Mouse (Mus musculus): ENCODE results near the gene H2-Q7. TPM values are rescaled to one million over a fixed set of nuclear protein-coding genes. Genes with fewer than 3 reads are reported as not detected.
"Not testable (repeated sequence)": the region's sequence is repeated elsewhere in the genome, so short reads cannot be mapped to it uniquely, and the experiment has no call there.

H2-Q7 gene
- total RNA-seq, 4 experiments from 2014 or later: 0.94 to 1.6 (median 1.2) TPM

- peak in 1 of 2 experiments; percentile 1 for DNase-seq (ENCODE audit: low spot score in 2 of 2)
Observed at GRCm38 (mm10) chr17:35435577-35435976, 3.4 kb upstream of the H2-Q7 start.

DNA sequence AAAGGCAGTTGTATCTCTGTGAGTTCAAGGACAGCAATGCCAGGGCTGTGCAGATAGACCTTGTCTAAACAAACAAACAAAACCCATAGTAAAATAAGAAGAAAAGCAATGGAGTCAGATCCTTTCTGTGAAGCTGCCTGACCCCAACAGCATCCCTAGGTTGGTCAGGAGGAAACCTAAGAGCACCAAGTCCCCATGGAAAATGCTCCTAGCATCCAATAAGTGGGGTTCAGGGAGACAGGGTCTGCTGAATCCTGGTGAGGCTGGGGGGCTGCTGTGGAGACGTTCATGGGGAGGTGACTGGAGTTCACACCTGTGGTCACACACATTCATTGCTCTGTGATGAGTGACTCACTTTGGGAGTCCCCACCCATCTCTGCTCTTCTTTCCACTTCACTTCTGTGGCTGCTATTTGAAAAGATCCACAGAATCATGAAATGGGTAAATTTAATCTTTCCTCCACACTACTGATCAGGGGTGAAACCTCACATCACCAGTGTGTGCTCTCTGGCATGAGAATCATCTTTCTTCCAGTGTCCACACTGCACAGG lies 1.5 kb upstream of the H2-Q7 start:
- DNase-seq (ENCODE audit: low spot score in 2 of 2): peak in 1 of 2 experiments; percentile 1

- DNase-seq (ENCODE audit: low spot score in 2 of 2): not testable (repeated sequence)
Observed at GRCm38 (mm10) chr17:35438395-35438794, 560 bp upstream of the H2-Q7 start.

DNA sequence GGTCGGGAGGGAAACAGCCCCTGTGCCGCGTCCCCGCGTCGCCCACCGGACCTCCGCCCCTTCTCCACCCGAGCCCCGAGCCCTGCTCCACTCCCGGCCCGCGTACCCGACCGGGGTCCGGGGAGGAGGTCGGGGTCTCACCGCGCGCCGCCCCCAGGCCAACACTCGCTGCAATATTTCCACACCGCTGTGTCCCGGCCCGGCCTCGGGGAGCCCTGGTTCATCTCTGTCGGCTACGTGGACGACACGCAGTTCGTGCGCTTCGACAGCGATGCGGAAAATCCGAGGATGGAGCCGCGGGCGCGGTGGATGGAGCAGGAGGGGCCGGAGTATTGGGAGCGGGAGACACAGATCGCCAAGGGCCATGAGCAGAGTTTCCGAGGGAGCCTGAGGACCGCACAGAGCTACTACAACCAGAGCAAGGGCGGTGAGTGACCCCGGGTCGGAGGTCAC lies 366 bp downstream of the H2-Q7 start:
- DNase-seq (ENCODE audit: low spot score in 2 of 2): peak in 1 of 2 experiments; percentile 2

DNA sequence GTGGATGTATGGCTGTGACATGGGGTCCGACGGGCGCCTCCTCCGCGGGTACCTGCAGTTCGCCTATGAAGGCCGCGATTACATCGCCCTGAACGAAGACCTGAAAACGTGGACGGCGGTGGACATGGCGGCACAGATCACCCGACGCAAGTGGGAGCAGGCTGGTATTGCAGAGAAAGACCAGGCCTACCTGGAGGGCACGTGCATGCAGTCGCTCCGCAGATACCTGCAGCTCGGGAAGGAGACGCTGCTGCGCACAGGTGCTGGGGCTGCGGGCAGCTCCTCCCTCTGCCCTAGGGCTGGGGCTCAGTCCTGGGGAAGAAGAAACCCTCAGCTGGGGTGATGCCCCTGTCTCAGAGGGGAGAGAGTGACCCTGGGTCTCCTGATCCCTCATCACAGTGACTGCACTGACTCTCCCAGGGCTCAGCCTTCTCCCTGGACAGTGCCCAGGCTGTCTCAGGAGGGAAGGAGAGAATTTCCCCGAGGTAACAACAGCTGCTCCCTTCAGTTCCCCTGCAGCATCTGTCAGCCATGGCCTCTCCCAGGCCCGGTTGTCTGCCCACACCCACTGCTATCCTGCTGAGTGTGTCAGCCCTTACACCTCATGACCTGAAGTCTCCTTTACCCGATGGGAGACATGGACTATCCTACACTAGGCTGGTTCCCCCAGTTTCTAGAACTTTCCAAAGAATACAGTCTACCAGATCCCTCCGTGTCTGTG lies 1.1 kb downstream of the H2-Q7 start:
- peak in 1 of 2 experiments; percentile 2 for DNase-seq (ENCODE audit: low spot score in 2 of 2)

- DNase-seq (ENCODE audit: low spot score in 2 of 2): peak in 1 of 2 experiments; percentile 1
Observed at GRCm38 (mm10) chr17:35442376-35442775, 3.4 kb downstream of the H2-Q7 start.

GRCm38 (mm10) chr17:35444510-35444909 lies 5.6 kb downstream of the H2-Q7 start:
- not testable (repeated sequence) for DNase-seq (ENCODE audit: low spot score in 2 of 2)

- DNase-seq (ENCODE audit: low spot score in 2 of 2): not testable (repeated sequence)
Observed at GRCm38 (mm10) chr17:35458247-35458646, 19.3 kb downstream of the H2-Q7 start.

DNA sequence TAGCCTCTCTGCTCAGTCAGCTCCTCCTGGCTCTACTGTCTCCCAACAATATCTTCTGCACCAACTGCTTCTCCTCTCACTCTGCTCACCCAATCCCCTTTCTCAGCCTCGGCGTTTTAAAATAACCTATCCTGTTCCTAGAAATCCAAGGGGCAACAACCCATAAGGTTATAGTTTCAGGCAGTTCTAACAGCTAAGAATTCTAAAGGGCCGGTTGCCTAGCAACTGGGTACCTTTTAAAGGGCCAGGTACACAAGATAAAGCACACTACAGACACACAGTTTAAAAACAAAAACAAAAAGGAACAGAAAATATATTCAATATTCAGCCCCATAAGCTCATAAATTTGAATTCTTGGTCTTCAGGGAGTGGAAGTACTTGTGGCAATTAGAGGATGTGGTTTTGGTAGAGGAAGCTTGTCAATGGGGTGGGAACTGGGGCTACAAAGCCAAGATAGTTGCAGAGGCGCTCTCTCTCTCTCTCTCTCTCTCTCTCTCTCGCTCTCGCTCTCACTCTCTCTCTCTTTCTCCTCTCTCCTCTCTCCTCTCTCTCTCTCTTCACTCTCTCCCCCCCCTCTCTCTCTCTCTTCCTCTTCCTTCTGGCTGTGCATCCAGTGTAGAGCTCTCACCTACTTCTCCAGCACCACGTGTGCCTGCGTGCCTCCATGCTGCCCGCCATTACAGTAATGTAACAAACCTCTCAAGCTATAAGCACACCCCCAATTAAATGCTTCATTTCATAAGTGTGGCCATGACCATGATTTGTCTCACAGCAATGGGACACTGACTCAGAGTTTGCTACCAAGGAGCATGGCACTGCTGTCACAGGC lies 21.8 kb downstream of the H2-Q7 start:
- not testable (repeated sequence) for DNase-seq (ENCODE audit: low spot score in 2 of 2)

- DNase-seq (ENCODE audit: low spot score in 2 of 2): not testable (repeated sequence)
Observed at GRCm38 (mm10) chr17:35465651-35466050, 26.7 kb downstream of the H2-Q7 start.

DNA sequence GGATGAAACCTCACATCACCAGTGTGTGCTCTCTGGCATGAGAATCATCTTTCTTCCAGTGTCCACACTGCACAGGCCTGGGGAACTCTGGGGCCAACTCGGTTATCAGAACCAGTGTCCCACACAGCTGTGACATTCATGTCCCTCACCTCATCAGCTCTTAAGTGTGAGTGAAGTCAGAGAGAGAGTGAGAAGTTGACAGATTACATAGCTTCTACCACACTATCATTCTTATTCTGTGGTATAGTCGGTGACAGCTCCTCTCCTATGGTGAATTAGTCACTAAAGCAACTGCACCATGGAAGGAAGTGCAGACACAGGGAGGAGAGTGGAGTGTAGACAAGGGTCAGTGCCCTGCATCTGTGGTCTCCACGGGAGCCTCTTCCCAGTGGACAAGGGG lies 30.0 kb downstream of the H2-Q7 start:
- DNase-seq (ENCODE audit: low spot score in 2 of 2): not testable (repeated sequence)

DNA sequence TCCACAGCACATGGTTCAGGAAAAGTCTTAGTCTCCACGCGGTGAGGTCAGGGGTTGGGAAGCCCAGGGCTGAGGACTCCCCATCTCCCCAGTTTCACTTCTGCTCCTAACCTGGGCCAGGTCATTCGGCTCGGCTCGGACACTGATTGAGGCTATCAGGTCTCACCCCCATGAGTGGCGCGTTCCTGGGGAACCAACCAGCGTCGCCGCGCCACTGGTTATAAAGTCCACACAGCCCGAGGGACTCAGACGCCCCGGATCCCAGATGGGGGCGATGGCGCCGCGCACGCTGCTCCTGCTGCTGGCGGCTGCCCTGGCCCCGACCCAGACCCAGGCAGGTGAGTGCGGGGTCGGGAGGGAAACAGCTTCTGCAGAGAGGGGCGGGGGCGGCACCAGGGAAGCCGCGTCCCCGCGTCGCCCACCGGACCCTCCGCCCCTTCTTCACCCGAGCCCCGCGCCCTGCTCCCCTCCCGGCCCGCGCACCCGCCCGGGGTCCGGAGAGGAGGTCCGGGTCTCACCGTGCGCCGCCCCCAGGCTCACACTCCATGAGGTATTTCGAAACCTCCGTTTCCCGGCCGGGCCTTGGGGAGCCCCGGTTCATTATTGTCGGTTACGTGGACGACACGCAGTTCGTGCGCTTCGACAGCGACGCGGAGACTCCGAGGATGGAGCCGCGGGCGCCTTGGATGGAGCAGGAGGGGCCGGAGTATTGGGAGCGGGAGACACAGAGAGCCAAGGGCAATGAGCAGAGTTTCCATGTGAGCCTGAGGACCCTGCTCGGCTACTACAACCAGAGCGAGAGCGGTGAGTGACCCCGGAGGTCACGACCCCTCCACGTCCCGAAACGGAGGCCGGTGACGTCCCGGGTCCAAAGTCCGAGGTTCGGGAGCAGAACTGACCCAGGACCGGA lies 31.1 kb downstream of the H2-Q7 start, which contains the start of gene H2-Q10:
TSS of gene H2-Q10 (plus strand) at position 248 of the 910 bp plus-strand sequence.
- no peak for DNase-seq (ENCODE audit: low spot score in 2 of 2)

GRCm38 (mm10) chr17:35484066-35484465 lies 45.1 kb downstream of the H2-Q7 start:
- peak in 1 of 2 experiments; percentile 10 for DNase-seq (ENCODE audit: low spot score in 2 of 2)

GRCm38 (mm10) chr17:35485702-35486101 lies 46.7 kb downstream of the H2-Q7 start:
- DNase-seq (ENCODE audit: low spot score in 2 of 2): no peak

GRCm38 (mm10) chr17:35486726-35487125 lies 47.8 kb downstream of the H2-Q7 start:
- no peak for DNase-seq (ENCODE audit: low spot score in 2 of 2)

- DNase-seq (ENCODE audit: low spot score in 2 of 2): no peak
Observed at GRCm38 (mm10) chr17:35488041-35488440, 49.1 kb downstream of the H2-Q7 start.

- DNase-seq (ENCODE audit: low spot score in 2 of 2): no peak
Observed at GRCm38 (mm10) chr17:35490320-35490719, 51.4 kb downstream of the H2-Q7 start.
